Mouse (Mus musculus): ENCODE data around the gene BC048562. TPM values are rescaled to one million over a fixed set of nuclear protein-coding genes. Genes with fewer than 3 reads are reported as not detected.

Gene BC048562
- polyA plus RNA-seq, 1 experiment from 2014 or later: not detected

GRCm38 (mm10) chr9:108462192-108462591 lies 25.9 kb downstream of the BC048562 start:
- ATAC-seq (ENCODE audit: low read depth): no peak
- WGBS: 90% methylated on average over 10 of the region's 10 CpGs
- H3K4me2 ChIP-seq: peak overlapping the region; percentile 93; the same call in 1 of the 2 replicates

GRCm38 (mm10) chr9:108463713-108464112 lies 27.4 kb downstream of the BC048562 start:
- 96% methylated on average over 9 of the region's 9 CpGs for WGBS
- Histone ChIP-seq H3K4me1 (replicated peaks) (peaks cover 21% of the 10 kb centered on the region), H3K4me2 (no peak overlapping the region), H3K4me3 (no peak overlapping the region), H3K27me3 (0 out of 2 replicates have a peak, but pooled peaks cover 3% of the 10 kb centered on the region), H3K36me3 (peaks cover 52% of the 10 kb centered on the region), H3K27ac (replicated peaks) (no peak overlapping the region), H3K9me3 (no peaks in the 10 kb centered on the region), H3K9ac (no peak overlapping the region)
- ATAC-seq (ENCODE audit: low read depth): no peak

More at GRCm38 (mm10) chr9:108462192-108462591, 25.9 kb downstream of the BC048562 start:
- Histone ChIP-seq H3K4me1 (replicated peaks) (peaks cover 21% of the 10 kb centered on the region), H3K4me3 (no peak overlapping the region), H3K27ac (replicated peaks) (no peak overlapping the region), H3K9me3 (no peaks in the 10 kb centered on the region), H3K27me3 (0 out of 2 replicates have a peak, but pooled peaks cover 8% of the 10 kb centered on the region), H3K36me3 (peaks cover 47% of the 10 kb centered on the region), H3K9ac (no peak overlapping the region)

DNA sequence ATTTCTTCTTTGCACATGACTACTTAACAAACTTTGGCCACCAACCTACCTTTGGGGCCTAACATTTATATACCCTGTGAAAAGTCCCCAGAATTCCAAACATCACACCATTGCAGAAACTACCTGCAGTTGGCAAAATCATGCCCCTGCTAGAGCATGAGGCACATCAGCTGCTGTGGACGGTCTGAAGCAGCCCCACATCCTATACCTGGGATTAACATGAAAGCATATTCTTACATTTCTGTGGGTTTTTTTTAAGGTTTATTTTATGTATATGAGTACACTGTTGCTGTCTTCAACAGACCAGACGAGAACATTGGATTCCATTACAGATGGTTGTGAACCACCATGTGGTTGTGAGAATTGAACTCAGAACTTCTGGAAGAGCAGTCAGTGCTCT lies 29.9 kb downstream of the BC048562 start:
- peaks cover 52% of the 10 kb centered on the region for H3K36me3 ChIP-seq

DNA sequence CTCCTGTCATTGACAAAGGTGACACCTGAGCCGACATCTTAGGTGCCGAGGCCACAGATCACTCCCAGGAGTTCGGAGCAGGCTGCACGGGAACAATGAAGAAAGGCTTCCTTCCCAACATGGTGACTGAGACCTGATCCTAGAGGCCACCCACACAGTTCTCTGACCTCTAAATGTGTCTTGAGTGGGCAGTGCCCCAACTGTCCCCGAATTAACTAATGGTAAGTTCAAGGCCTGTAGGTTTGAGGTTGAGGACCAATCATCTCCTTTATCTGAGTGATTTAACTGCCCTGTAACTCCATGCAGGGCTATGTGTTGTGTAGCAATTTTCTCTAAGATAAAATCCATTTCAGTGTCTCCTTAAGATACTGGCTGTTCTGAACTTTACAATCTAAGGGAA lies 33.1 kb downstream of the BC048562 start:
- Histone ChIP-seq H3K36me3 (peaks cover 32% of the 10 kb centered on the region), H3K4me1 (replicated peaks) (no peaks in the 10 kb centered on the region), H3K27ac (replicated peaks) (no peak overlapping the region), H3K9ac (no peak overlapping the region), H3K4me3 (no peak overlapping the region), H3K4me2 (no peak overlapping the region), H3K27me3 (no peaks in the 10 kb centered on the region), H3K9me3 (no peaks in the 10 kb centered on the region)
- ATAC-seq (ENCODE audit: low read depth): no peak
- 80% methylated on average over 5 of the region's 5 CpGs for WGBS

More for the DNA sequence above, 29.9 kb downstream of the BC048562 start:
- H3K4me3 ChIP-seq: no peak overlapping the region
- no peak overlapping the region for H3K27ac ChIP-seq (replicated peaks)
- no peak for ATAC-seq (ENCODE audit: low read depth)
- 95% methylated on average over 2 of the region's 2 CpGs for WGBS
- peaks cover 11% of the 10 kb centered on the region for H3K4me1 ChIP-seq (replicated peaks)
- H3K4me2 ChIP-seq: no peak overlapping the region
- no peak overlapping the region for H3K9ac ChIP-seq
- no peaks in the 10 kb centered on the region for H3K9me3 ChIP-seq
- H3K27me3 ChIP-seq: no peaks in the 10 kb centered on the region

GRCm38 (mm10) chr9:108469845-108470244 lies 33.6 kb downstream of the BC048562 start:
- no peak for ATAC-seq (ENCODE audit: low read depth)
- 69% methylated on average over 4 of the region's 4 CpGs for WGBS
- no peaks in the 10 kb centered on the region for H3K4me1 ChIP-seq (replicated peaks)

GRCm38 (mm10) chr9:108474528-108474927 lies 38.2 kb downstream of the BC048562 start:
- Histone ChIP-seq H3K9ac (no peak overlapping the region), H3K27me3 (no peaks in the 10 kb centered on the region), H3K27ac (replicated peaks) (no peak overlapping the region), H3K9me3 (no peaks in the 10 kb centered on the region), H3K4me1 (replicated peaks) (peaks cover 11% of the 10 kb centered on the region), H3K4me3 (no peak overlapping the region), H3K4me2 (no peak overlapping the region), H3K36me3 (no peaks in the 10 kb centered on the region)
- no peak for ATAC-seq (ENCODE audit: low read depth)
- WGBS: 58% methylated on average over 1 of the region's 1 CpGs

More at GRCm38 (mm10) chr9:108469845-108470244, 33.6 kb downstream of the BC048562 start:
- Histone ChIP-seq H3K27me3 (no peaks in the 10 kb centered on the region), H3K9ac (no peak overlapping the region), H3K9me3 (no peaks in the 10 kb centered on the region), H3K4me3 (no peak overlapping the region), H3K27ac (replicated peaks) (no peak overlapping the region), H3K36me3 (peaks cover 28% of the 10 kb centered on the region), H3K4me2 (no peak overlapping the region)

DNA sequence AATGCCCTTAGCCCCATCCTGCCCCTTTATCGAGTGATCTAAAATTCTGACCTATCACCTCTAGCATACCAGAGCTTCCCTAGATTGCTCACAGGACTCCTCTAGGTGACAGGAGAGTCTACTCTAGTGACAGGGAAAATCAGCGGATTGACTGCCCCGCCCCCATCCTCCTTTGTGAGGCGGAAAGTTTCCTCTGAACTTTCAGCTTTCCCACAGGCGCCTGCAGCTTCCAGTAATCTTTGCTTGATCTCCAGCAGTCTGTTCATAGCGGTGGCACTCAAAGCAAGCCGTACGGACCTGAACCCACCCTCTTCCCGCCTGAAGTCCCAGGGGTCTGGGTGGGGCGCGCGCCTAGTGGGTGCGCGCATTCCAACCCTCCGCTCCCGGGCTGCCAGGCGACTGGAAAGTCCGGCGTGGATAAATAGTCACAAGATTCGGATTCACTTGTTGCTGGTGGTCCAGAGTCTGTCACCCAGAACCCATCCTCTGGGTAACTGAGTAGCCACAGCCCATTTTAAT lies 42.4 kb downstream of the BC048562 start:
- H3K9ac ChIP-seq: peak overlapping the region; percentile 58
- no peaks in the 10 kb centered on the region for H3K27me3 ChIP-seq
- no peaks in the 10 kb centered on the region for H3K9me3 ChIP-seq
- peak overlapping the region; percentile 38 for H3K4me3 ChIP-seq
- H3K4me1 ChIP-seq (replicated peaks): peaks cover 27% of the 10 kb centered on the region
- peaks cover 6% of the 10 kb centered on the region; the same call in 1 of the 2 replicates for H3K36me3 ChIP-seq
- H3K4me2 ChIP-seq: peak overlapping the region; percentile 57
- peak; percentile 74 for ATAC-seq (ENCODE audit: low read depth)
- WGBS: under 1% methylated on average over 20 of the region's 20 CpGs
- H3K27ac ChIP-seq (replicated peaks): peak overlapping the region; percentile 24; the same call in 1 of the 2 replicates

GRCm38 (mm10) chr9:108479241-108479640 lies 43.0 kb downstream of the BC048562 start:
- H3K4me2 ChIP-seq: peak overlapping the region; percentile 57
- H3K4me1 ChIP-seq (replicated peaks): peaks cover 27% of the 10 kb centered on the region
- 0 out of 2 replicates have a peak overlapping the region, but pooled peaks have one; percentile 24 for H3K27ac ChIP-seq (replicated peaks)
- WGBS: 31% methylated on average over 11 of the region's 11 CpGs
- H3K36me3 ChIP-seq: peaks cover 6% of the 10 kb centered on the region; the same call in 1 of the 2 replicates
- no peak overlapping the region for H3K9ac ChIP-seq
- H3K27me3 ChIP-seq: no peaks in the 10 kb centered on the region
- H3K9me3 ChIP-seq: no peaks in the 10 kb centered on the region
- peak; percentile 16; the same call in 1 of the 2 replicates for ATAC-seq (ENCODE audit: low read depth)
- peak overlapping the region; percentile 38; the same call in 1 of the 2 replicates for H3K4me3 ChIP-seq

- H3K4me3 ChIP-seq: peak within 1 kb of the TSS; percentile 41
- H3K4me2 ChIP-seq: peak within 1 kb of the TSS; percentile 57
- 7% methylated on average over 10 of the region's 10 CpGs for WGBS
- H3K9ac ChIP-seq: peak within 1 kb of the TSS; percentile 68
- H3K27me3 ChIP-seq: no peaks in the 10 kb centered on the region
- H3K36me3 ChIP-seq: peaks cover 6% of the 10 kb centered on the region; the same call in 1 of the 2 replicates
- peaks cover 27% of the 10 kb centered on the region for H3K4me1 ChIP-seq (replicated peaks)
- H3K9me3 ChIP-seq: no peaks in the 10 kb centered on the region
- H3K27ac ChIP-seq (replicated peaks): peak within 1 kb of the TSS; percentile 24; the same call in 1 of the 2 replicates
- 0 out of 2 replicates have a peak, but pooled peaks have one; percentile 13 for ATAC-seq (ENCODE audit: low read depth)
Observed at GRCm38 (mm10) chr9:108479721-108480351, 43.6 kb downstream of the BC048562 start, which contains the start of gene Lamb2. TSS of gene Lamb2 (plus strand) at chr9:108479736.

GRCm38 (mm10) chr9:108480813-108481519 lies 44.7 kb downstream of the BC048562 start:
- no peak overlapping the region for H3K9ac ChIP-seq
- H3K4me2 ChIP-seq: peak overlapping the region; percentile 57; the same call in 1 of the 2 replicates
- peaks cover 27% of the 10 kb centered on the region for H3K4me1 ChIP-seq (replicated peaks)
- no peaks in the 10 kb centered on the region for H3K27me3 ChIP-seq
- 93% methylated on average over 28 of the region's 28 CpGs for WGBS
- peaks cover 12% of the 10 kb centered on the region; the same call in 1 of the 2 replicates for H3K36me3 ChIP-seq
- H3K4me3 ChIP-seq: no peak overlapping the region
- H3K27ac ChIP-seq (replicated peaks): no peak overlapping the region
- no peaks in the 10 kb centered on the region for H3K9me3 ChIP-seq
- ATAC-seq (ENCODE audit: low read depth): no peak

DNA sequence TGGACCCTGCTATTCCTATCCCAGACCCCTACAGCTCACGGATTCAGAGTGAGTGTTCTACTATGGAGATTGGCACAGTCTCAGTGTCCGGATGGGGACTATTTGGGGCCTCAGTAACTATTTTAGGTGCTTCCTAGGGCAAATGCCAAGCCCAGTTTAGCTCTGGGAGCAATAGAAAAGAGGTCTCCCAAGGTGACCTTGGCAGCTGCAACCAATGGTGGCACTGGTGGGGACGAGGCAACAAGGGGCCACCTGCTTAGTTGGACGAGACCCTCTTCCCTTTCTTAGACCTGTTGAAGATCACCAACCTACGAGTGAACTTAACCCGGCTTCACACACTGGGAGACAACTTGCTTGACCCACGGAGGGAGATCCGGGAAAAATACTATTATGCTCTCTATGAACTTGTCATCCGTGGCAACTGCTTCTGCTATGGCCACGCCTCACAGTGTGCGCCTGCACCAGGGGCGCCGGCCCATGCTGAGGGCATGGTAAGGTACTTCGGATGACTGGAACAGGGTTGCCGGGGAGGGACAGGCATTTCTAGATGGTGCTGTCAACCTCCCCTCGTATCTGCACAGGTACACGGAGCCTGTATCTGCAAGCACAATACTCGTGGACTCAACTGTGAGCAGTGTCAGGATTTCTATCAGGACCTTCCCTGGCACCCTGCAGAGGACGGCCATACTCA lies 45.4 kb downstream of the BC048562 start:
- H3K36me3 ChIP-seq: peaks cover 19% of the 10 kb centered on the region
- no peak for ATAC-seq (ENCODE audit: low read depth)
- peaks cover 27% of the 10 kb centered on the region for H3K4me1 ChIP-seq (replicated peaks)
- no peak overlapping the region for H3K9ac ChIP-seq
- no peak overlapping the region for H3K4me2 ChIP-seq
- 94% methylated on average over 19 of the region's 19 CpGs for WGBS
- H3K9me3 ChIP-seq: no peaks in the 10 kb centered on the region
- H3K27me3 ChIP-seq: no peaks in the 10 kb centered on the region
- no peak overlapping the region for H3K27ac ChIP-seq (replicated peaks)
- H3K4me3 ChIP-seq: no peak overlapping the region

Measured in neural tube, embryonic 13.5 days (tissue).